Mouse (Mus musculus) layer of hippocampus, adult 11-12 months (tissue): ENCODE data around the gene Ccdc113.
A peak's percentile ranks its signal among the peaks of the same experiment; 100 is the strongest.

Experiments used
- DNase-seq: peaks from one replicate; pipeline ENCODE4 v3.0.0; 2022; ENCODE audit warnings: low spot score

The Ccdc113 gene

GRCm38 (mm10) chr8:95539487-95539886 is 5.6 kb downstream of the Ccdc113 start:
- DNase-seq, result no peak

GRCm38 (mm10) chr8:95542191-95542590 is 8.3 kb downstream of the Ccdc113 start:
- DNase-seq, result no peak

- no peak for DNase-seq
Measured at GRCm38 (mm10) chr8:95543065-95543464, 9.2 kb downstream of the Ccdc113 start.

- DNase-seq, result no peak
Measured at GRCm38 (mm10) chr8:95545815-95546214, 11.9 kb downstream of the Ccdc113 start.

- DNase-seq, result no peak
Measured at GRCm38 (mm10) chr8:95546986-95547385, 13.1 kb downstream of the Ccdc113 start.

- DNase-seq, result no peak
Measured at GRCm38 (mm10) chr8:95547931-95548330, 14.0 kb downstream of the Ccdc113 start.

- no peak for DNase-seq
Measured at GRCm38 (mm10) chr8:95549871-95550829, 16.3 kb downstream of the Ccdc113 start.

GRCm38 (mm10) chr8:95551577-95551976 is 17.7 kb downstream of the Ccdc113 start:
- DNase-seq, result no peak

GRCm38 (mm10) chr8:95555963-95556362 is 22.1 kb downstream of the Ccdc113 start:
- no peak for DNase-seq

GRCm38 (mm10) chr8:95566217-95566616 is 32.3 kb downstream of the Ccdc113 start:
- no peak for DNase-seq

GRCm38 (mm10) chr8:95566809-95567208 is 32.9 kb downstream of the Ccdc113 start:
- DNase-seq, result no peak

- no peak for DNase-seq
Measured at GRCm38 (mm10) chr8:95573146-95573545, 39.3 kb downstream of the Ccdc113 start.

- no peak for DNase-seq
Measured at GRCm38 (mm10) chr8:95576240-95576639, 42.4 kb downstream of the Ccdc113 start, which contains the start of gene Prss54. Gene Prss54 (minus strand): TSS chr8:95576340.

- DNase-seq, result no peak
Measured at GRCm38 (mm10) chr8:95587339-95587738, 53.5 kb downstream of the Ccdc113 start.

- DNase-seq, result no peak
Measured at GRCm38 (mm10) chr8:95589282-95589681, 55.4 kb downstream of the Ccdc113 start.

GRCm38 (mm10) chr8:95590539-95590938 is 56.7 kb downstream of the Ccdc113 start:
- no peak for DNase-seq

GRCm38 (mm10) chr8:95592131-95592780 is 58.4 kb downstream of the Ccdc113 start:
- DNase-seq, result no peak

- no peak for DNase-seq
Measured at GRCm38 (mm10) chr8:95593439-95594393, 59.8 kb downstream of the Ccdc113 start.

- DNase-seq, result no peak
Measured at GRCm38 (mm10) chr8:95595131-95595530, 61.2 kb downstream of the Ccdc113 start.

GRCm38 (mm10) chr8:95596841-95597241 is 63.0 kb downstream of the Ccdc113 start:
- DNase-seq, result no peak

- peak; percentile 77 for DNase-seq
Measured at GRCm38 (mm10) chr8:95599861-95600260, 66.0 kb downstream of the Ccdc113 start.

- DNase-seq, result no peak
Measured at GRCm38 (mm10) chr8:95601306-95601705, 67.4 kb downstream of the Ccdc113 start.
